Mouse (Mus musculus) ES-Bruce4 (cell line): ENCODE measurements around the gene Casp12. TPM values are rescaled to one million over a fixed set of nuclear protein-coding genes. Genes with fewer than 3 reads are reported as not detected.

Experiments used
- H3K27ac ChIP-seq: 2 replicates; pipeline ENCODE4 v1.5.1; 2012; ENCODE audit warnings: low read length, inconsistent platforms; ENCODE audit not compliant: insufficient read depth
- H3K27me3 ChIP-seq: 2 replicates; pipeline ENCODE4 v1.6.1; 2012; ENCODE audit warnings: mild to moderate bottlenecking, low read length, inconsistent platforms; ENCODE audit not compliant: control insufficient read depth, poor library complexity, insufficient read depth, severe bottlenecking
- H3K36me3 ChIP-seq: 2 replicates; pipeline ENCODE4 v1.6.1; 2012; ENCODE audit warnings: inconsistent platforms, mild to moderate bottlenecking, low read length, moderate library complexity; ENCODE audit not compliant: control insufficient read depth, poor library complexity, insufficient read depth, severe bottlenecking
- H3K4me1 ChIP-seq: one replicate; pipeline ENCODE4 v1.8.1; 2011; ENCODE audit warnings: low read length; ENCODE audit not compliant: control insufficient read depth, insufficient read depth
- H3K4me3 ChIP-seq: 2 replicates; pipeline ENCODE4 v1.5.1; 2011; ENCODE audit warnings: low read depth, mild to moderate bottlenecking, low read length
- H3K9ac ChIP-seq: 2 replicates; pipeline ENCODE4 v1.6.1; 2012; ENCODE audit warnings: low read depth, mild to moderate bottlenecking, inconsistent platforms; ENCODE audit not compliant: poor library complexity, severe bottlenecking
- H3K9me3 ChIP-seq: replicated peaks from 2 replicates; pipeline ENCODE4 v1.6.1; 2012; ENCODE audit warnings: mild to moderate bottlenecking, low read length, inconsistent platforms; ENCODE audit not compliant: control insufficient read depth, poor library complexity, insufficient read depth, severe bottlenecking
- CTCF ChIP-seq: IDR thresholded peaks from one replicate; pipeline ENCODE4 v1.8.1; 2011; ENCODE audit warnings: low read depth, low read length
- EP300 ChIP-seq: IDR thresholded peaks from 2 replicates; pipeline ENCODE4 v1.6.1; 2011; ENCODE audit warnings: low read depth, low read length; ENCODE audit not compliant: insufficient read depth
- POLR2A ChIP-seq: IDR thresholded peaks from one replicate; pipeline ENCODE4 v1.8.1; 2011; ENCODE audit warnings: low read length; ENCODE audit not compliant: insufficient read depth
- polyA plus RNA-seq: library from polyadenylated mRNA; stranded (reverse); fragments of >200 nt; gene quantifications from 2 replicates; pipeline ENCODE4 v1.2.4, GENCODE M21; 2011; ENCODE audit warnings: low read depth; ENCODE audit not compliant: missing spikeins, insufficient read depth, insufficient read length

Casp12 gene
- polyA plus RNA-seq, 1 experiment: 1.1 TPM

DNA sequence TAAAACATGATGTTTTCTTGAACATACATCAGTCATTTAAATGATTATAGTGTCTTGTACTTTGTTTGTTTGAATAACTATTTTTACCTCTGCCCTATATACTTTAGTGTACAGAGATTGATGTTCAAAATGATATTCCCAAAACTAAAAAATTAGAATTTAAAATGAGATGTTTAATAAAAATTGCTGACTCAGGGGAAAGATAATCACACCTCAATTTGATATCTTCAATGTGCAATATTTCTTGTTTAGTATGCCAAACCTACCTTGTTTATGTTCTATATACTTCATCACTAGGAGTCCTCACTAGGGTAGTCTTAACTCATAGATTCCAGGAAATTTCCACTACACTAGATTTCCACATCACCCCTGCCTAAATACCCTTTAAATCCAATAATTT is 35.1 kb upstream of the Casp12 start:
- no peaks in the 10 kb centered on the region for H3K27me3 ChIP-seq
- TF ChIP-seq EP300 (no peak), POLR2A (no peak), CTCF (no peak)
- no peaks in the 10 kb centered on the region for H3K36me3 ChIP-seq
- no peak overlapping the region for H3K9ac ChIP-seq
- H3K4me3 ChIP-seq: no peak overlapping the region
- no peaks in the 10 kb centered on the region for H3K9me3 ChIP-seq
- no peak overlapping the region for H3K27ac ChIP-seq
- no peaks in the 10 kb centered on the region for H3K4me1 ChIP-seq

DNA sequence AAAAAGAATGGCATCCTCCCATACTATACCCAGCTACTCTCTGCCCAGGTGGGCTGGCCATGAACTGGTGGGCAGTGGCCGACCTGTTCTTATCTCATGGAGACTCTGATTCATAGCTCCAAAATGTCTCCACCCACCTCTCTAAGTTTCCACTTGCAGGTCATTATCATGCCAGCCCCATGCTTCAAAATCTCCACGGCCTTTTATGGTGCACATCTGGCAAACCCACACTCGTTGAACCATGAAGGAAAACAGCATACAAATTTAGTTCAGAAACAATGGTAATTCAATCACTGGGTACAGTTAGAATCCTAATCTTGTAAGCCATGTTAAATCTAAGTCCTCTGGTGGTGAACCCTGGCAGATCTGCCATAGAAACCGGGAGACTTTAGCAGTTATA is 33.8 kb upstream of the Casp12 start:
- Histone ChIP-seq H3K36me3 (no peaks in the 10 kb centered on the region), H3K9ac (no peak overlapping the region), H3K9me3 (no peaks in the 10 kb centered on the region), H3K27me3 (no peaks in the 10 kb centered on the region), H3K4me1 (no peaks in the 10 kb centered on the region), H3K4me3 (no peak overlapping the region), H3K27ac (no peak overlapping the region)
- TF ChIP-seq CTCF (no peak), POLR2A (no peak), EP300 (no peak)

DNA sequence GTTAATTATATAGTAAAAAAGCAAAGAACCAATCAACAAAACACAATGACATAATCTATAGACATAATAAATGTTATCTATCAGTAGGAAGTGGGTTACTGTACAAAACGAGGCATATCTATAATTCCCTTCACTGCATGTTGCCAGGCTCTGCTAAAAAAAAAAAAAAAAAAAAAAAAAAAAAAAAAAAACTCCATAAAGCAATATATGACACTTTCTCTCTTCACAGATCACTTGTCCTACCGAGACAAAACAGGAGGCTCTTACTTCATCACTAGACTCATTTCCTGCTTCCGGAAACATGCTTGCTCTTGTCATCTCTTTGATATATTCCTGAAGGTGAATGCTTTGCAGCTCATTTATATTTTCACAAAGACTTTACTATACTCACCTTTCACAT is 17.0 kb upstream of the Casp12 start:
- H3K36me3 ChIP-seq: no peaks in the 10 kb centered on the region
- no peak overlapping the region for H3K27ac ChIP-seq
- no peaks in the 10 kb centered on the region for H3K9me3 ChIP-seq
- H3K9ac ChIP-seq: no peak overlapping the region
- TF ChIP-seq POLR2A (no peak), EP300 (no peak), CTCF (no peak)
- no peak overlapping the region for H3K4me3 ChIP-seq
- H3K4me1 ChIP-seq: no peaks in the 10 kb centered on the region
- no peaks in the 10 kb centered on the region for H3K27me3 ChIP-seq

DNA sequence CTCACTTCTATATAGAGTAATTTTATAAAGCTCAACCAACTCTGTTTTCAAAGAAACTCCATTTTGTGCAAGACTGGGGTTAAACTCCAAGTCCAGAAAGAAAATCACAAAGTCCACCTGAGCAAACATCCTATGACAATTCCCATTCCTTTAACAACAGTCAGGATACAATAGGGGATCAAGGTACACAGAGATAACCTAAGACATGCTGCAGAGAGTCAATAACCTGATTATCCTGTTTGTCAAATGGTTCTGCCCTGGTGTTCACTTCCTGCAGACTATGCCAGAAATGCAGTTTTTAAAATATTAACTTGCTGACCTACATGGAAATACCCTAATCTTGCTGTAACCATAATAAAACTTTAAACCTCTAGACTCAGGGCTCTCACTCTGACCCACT is 12.8 kb upstream of the Casp12 start:
- Histone ChIP-seq H3K27ac (no peak overlapping the region), H3K27me3 (no peaks in the 10 kb centered on the region), H3K4me3 (no peak overlapping the region), H3K36me3 (no peaks in the 10 kb centered on the region), H3K9ac (no peak overlapping the region), H3K4me1 (no peaks in the 10 kb centered on the region), H3K9me3 (no peaks in the 10 kb centered on the region)
- TF ChIP-seq CTCF (no peak), EP300 (no peak), POLR2A (no peak)

DNA sequence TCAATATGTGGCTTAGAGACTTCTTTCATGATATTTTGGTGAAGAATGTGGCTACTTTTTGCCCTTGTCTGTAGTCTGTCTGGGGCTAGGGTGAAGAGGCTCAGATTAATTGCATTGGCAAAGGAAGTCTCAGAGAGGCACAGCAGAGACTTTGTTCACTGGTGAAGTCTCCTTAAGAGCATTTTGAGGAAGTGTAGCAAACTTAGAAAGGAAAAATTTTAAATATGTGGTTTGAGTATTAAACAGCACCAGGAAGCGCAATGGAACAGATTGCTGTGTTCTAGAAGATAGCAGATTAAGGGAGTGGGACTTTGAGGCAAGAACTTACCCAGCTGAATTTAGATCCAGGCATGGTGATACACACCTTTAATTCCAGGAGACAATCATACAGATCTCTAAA is 11.8 kb upstream of the Casp12 start:
- no peak overlapping the region for H3K4me3 ChIP-seq
- no peaks in the 10 kb centered on the region for H3K9me3 ChIP-seq
- H3K9ac ChIP-seq: no peak overlapping the region
- no peaks in the 10 kb centered on the region for H3K4me1 ChIP-seq
- H3K36me3 ChIP-seq: no peaks in the 10 kb centered on the region
- no peak for TF ChIP-seq EP300
- TF ChIP-seq CTCF: no peak
- TF ChIP-seq POLR2A: no peak
- H3K27me3 ChIP-seq: no peaks in the 10 kb centered on the region
- no peak overlapping the region for H3K27ac ChIP-seq

DNA sequence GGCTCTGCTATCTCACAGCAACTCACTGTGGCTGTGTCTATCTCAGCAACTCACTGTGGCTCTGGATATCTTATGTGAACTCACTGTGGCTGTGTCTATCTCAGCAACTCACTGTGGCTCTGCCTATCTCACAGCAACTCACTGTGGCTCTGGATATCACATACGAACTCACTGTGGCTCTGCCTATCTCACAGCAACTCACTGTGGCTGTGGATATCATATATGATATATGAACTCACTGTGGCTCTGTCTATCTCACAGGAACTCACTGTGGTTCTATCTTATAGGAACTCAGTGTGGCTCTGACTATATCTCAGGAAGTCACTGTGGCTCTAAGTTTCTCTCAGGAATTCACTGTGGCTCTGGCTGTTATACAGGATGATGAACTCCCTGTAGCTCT is 2.1 kb upstream of the Casp12 start:
- Histone ChIP-seq H3K9me3 (no peaks in the 10 kb centered on the region), H3K4me3 (no peak overlapping the region), H3K9ac (no peak overlapping the region), H3K36me3 (no peaks in the 10 kb centered on the region), H3K27ac (no peak overlapping the region), H3K27me3 (no peaks in the 10 kb centered on the region), H3K4me1 (no peaks in the 10 kb centered on the region)
- TF ChIP-seq CTCF: no peak
- no peak for TF ChIP-seq POLR2A
- TF ChIP-seq EP300: no peak
